Mouse (Mus musculus) bone marrow macrophage, adult 2 months (primary cell): Measurements from ENCODE around the gene Ppfia4. TPM values are rescaled to one million over a fixed set of nuclear protein-coding genes. Genes with fewer than 3 reads are reported as not detected.

Experiments
- H3K27ac ChIP-seq: 2 replicates; pipeline ENCODE4 v1.5.1; 2012; ENCODE audit warnings: low read depth, low read length; ENCODE audit not compliant: insufficient read depth
- H3K4me1 ChIP-seq: 2 replicates; pipeline ENCODE4 v1.6.1; 2012; ENCODE audit warnings: low read length; ENCODE audit not compliant: control insufficient read depth, insufficient read depth
- H3K4me3 ChIP-seq: 2 replicates; pipeline ENCODE4 v1.5.1; 2012; ENCODE audit warnings: mild to moderate bottlenecking, low read length, moderate library complexity; ENCODE audit not compliant: insufficient read depth
- CTCF ChIP-seq: IDR thresholded peaks from 2 replicates; pipeline ENCODE4 v1.5.1; 2012; ENCODE audit warnings: low read depth, mild to moderate bottlenecking, low read length, moderate library complexity
- POLR2A ChIP-seq: IDR thresholded peaks from 2 replicates; pipeline ENCODE4 v1.6.1; 2012; ENCODE audit warnings: mild to moderate bottlenecking, low read depth, low read length, borderline replicate concordance
- polyA plus RNA-seq: library from polyadenylated mRNA; stranded (reverse); fragments of >200 nt; gene quantifications from 2 replicates; pipeline ENCODE4 v1.2.4, GENCODE M21; 2012; ENCODE audit not compliant: missing spikeins, insufficient read depth, insufficient read length

The Ppfia4 gene
- polyA plus RNA-seq, 1 experiment: 32.9 TPM

DNA sequence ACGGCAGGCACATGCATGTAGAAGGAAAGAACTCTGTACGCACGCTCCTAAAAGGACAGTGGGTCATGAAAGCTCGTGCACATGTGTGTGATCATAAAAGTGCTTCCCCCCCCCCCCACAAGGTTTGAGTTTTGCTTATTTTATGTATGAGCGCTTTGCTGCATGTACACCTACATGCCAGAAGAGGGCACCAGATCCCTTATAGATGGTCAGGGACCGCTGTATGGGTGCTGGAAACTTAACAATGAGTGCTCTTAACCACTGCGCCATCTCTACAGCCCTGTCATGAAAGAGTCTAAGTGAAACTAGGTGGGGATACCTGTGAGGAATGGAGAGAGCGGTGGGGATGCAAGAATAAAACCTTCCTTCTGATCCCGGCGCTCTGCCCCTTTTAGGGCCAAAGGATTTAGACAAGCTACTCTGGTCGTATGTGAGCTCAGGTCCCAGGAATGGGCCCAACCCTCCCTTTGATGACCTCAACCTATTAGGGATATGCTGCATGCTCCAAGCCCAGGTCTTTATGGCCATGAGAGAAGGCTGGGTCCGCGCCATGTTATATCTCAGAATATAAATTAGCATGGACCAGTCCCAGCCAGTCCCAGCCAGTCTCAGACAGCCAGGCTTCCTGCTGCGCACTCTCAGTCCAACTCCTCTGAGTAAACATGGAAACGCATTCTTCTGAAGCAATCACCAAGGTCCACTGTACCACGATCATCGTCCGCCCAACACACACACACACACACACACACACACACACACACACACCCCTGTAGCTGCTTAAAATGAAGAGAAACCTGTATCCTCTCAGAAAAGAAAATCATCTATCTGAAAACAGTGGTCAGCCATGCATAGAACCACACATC lies 7.3 kb upstream of the Ppfia4 start:
- TF ChIP-seq CTCF (no peak), POLR2A (no peak)
- Histone ChIP-seq H3K27ac (no peak overlapping the region), H3K4me1 (no peaks in the 10 kb centered on the region), H3K4me3 (no peak overlapping the region)

DNA sequence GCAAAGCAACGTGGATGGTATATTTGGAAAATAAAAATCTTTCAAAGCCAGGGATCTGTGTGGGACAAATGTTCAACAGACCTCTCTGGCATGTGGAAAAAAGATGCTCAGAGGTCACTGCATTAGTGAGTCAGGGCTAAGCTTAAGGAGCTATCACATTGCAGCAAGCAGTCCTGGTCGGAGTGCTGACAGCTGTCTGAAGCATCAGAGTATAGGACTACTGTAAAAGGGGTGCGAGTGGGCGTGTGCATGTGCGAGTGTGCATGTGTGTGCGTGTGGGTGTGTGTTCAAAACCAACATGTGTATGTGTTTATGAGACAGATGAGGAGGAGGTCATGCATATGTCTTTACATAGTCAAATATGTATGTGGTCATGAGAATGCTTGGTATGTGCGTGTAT lies 6.4 kb upstream of the Ppfia4 start:
- H3K4me1 ChIP-seq: no peaks in the 10 kb centered on the region
- H3K4me3 ChIP-seq: no peak overlapping the region
- no peak overlapping the region for H3K27ac ChIP-seq
- TF ChIP-seq POLR2A: no peak
- TF ChIP-seq CTCF: no peak

DNA sequence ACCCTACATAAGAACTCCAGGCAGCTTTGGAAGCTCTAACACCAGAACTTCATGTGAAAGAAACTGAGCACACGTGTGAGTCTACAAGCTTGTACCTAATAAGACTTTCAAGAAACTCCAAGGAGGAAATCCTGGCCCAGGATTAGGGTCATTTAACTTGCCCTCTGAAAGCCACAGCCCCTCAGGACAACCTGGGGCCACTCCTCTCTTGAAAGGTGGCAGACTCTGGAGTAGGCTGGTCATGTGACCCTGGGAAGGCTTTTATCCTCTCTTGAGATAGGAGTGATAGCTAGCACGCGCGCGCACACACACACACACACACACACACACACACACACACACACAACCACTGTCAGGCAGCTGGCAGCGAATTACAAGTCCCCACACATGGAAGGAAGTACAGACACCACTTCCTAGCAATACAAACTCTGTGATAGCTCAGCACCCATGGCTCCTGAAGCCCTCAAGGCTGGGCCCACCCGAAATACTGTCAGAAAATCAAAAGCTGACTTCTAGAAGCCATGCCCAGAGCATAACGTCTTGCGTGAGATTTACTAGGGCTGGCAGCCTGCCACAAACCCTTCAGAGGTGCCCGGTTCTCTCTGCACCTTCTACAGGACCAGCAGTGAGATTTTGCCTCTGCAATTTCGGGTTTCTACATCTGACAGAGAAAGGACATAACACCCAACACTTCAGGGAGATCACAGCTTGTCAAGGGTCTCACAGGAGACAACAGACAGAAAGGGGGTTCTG lies 4.4 kb upstream of the Ppfia4 start:
- Histone ChIP-seq H3K27ac (no peak overlapping the region), H3K4me3 (no peak overlapping the region), H3K4me1 (peaks cover 12% of the 10 kb centered on the region)
- TF ChIP-seq POLR2A: no peak
- TF ChIP-seq CTCF: no peak

DNA sequence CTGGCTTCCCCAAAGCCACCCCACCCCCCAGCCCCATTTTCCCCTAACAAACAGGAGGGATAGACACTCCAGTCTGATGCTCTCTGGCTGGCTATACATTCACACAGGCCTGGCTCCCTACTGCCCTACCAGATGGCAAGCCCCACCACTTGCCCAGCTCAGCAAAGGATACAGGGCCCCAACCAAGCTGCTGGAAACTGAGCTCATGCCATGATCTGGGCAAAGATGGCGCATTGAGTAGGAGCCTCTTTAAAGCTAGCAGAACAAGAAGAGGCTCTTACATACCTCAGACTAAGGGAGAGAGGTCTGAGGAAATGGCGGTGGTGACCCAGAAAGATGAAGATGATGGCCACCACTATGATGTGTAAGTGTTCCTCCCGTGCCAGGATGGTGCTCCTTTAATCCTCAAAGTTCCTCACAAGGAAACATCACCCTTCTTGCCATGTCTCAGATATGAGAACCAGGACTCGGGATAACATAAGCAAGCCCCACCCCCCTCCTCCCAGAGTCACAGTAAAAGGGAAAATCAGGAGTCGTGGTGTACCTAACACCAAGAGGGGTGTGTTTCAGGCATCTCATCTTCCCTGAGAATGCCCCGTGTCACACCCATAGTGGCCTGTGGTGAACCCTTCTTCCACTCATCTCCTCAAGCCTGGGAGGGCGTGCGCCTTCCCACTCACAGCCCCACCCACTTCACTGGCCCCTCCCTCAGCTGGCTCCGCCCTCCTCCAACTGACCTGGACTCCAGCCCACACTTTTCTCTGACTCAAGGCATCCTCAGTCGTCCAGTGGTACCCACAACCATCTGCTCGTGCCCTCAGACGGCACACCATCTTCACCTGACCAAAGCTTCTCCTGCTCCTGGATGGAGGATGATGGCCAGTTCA lies 3.4 kb upstream of the Ppfia4 start:
- TF ChIP-seq POLR2A (no peak), CTCF (no peak)
- no peak overlapping the region for H3K27ac ChIP-seq
- H3K4me1 ChIP-seq: peaks cover 12% of the 10 kb centered on the region
- H3K4me3 ChIP-seq: no peak overlapping the region

DNA sequence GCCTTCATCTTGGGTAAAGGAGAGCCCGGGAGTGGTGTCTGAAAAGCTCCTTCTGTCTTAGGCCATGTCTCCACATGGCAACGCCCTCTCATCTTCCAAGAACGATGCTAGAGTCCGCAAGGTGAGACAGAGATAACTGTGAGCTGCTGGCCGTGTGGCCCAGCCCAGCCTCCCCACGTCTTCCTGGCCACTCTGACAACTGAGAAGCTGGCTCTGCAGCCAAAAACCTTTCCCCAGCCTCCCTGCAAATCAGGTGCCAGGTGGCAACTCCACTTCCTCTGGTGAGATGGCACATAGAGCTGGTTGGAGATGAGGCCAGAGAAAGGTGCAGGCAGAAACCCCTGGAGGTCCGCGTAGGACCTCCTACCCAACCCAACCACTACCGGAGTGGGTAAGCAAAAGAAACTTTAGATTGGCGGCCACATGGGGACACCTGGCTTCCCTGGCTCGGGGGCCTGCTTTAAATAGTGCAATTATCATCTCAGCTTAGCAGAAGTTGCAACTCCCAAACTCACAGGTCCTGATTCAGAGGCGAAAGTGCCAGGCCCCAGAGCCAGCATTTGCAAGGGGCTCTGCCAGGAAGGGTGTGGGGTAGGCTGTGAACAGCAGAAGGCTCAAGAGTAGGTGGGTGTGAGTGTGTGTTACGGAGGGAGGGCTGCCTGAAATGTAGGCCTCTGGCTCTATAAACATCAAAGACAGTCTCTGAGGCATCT lies 2.6 kb upstream of the Ppfia4 start:
- H3K4me1 ChIP-seq: peaks cover 12% of the 10 kb centered on the region

DNA sequence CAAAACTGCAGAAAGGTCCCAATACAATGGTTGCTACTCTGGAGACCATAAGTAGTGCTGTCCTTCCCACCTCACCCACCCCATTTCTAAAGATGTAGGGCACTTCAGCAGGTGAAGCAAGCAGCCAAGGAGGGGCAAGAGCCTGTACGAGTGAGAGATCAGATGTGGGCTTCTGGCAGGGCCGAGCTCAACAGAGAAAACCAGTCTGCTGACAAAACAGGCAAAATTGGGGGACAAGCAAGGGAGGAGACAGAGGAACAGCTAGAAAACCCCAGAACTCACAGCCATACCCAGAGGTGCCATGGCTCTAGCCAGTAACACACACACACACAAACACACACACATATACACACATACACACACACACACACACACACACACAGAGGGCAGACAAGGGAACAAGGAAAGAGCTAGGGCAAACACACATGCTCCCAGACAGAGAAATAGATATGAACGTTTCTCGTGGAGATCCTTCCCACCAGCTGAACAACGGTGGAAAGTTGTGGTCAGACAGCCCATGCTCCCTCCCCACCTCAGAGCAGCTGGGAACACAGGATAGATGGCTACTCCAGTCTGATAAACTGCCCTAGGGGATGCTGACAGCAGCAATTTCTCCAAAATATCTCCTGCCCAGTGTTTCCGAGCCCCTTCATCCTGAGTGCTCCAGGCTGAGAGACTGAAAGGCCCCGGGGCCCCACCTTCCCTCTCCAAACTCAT lies 1.5 kb upstream of the Ppfia4 start:
- Histone ChIP-seq H3K27ac (no peak overlapping the region), H3K4me1 (peaks cover 12% of the 10 kb centered on the region), H3K4me3 (no peak overlapping the region)
- TF ChIP-seq POLR2A: no peak
- TF ChIP-seq CTCF: no peak

More for the DNA sequence above, 2.6 kb upstream of the Ppfia4 start:
- TF ChIP-seq CTCF (no peak), POLR2A (no peak)
- no peak overlapping the region for H3K27ac ChIP-seq
- no peak overlapping the region for H3K4me3 ChIP-seq

DNA sequence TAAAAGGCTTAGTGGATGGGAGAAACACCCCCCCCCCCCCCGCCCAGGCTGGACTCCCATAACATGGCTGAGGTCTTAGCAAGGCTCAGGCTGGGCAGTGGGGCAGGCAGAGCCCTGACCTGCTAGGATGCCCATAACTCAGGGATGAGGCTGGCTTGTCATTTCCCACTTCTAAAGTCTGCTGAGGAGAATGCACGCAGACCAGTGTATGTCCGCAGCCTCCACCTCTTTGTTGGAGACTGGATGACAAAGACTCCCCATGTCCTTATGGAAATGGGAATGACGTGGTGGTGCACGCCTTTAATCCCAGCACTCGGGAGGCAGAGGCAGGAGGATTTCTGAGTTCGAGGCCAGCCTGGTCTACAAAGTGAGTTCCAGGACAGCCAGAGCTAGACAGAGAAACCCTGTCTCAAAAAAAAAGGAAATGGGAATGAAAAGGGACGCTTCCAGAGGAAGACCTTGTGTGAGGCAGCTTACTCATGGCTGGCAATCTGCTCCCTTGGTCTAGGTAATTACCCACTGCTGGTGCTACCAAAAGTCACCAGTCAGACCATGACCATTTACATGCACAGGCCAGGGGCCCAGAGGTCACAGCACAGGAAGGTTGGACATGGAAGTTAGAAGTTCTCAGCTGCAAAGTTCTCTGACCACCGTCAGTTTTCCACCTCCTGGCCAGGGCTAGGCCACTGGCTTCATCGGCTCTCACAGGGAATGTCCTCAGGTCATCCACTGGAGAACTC lies 813 bp upstream of the Ppfia4 start:
- Histone ChIP-seq H3K27ac (no peak overlapping the region), H3K4me3 (no peak overlapping the region), H3K4me1 (peaks cover 12% of the 10 kb centered on the region)
- no peak for TF ChIP-seq POLR2A
- no peak for TF ChIP-seq CTCF

DNA sequence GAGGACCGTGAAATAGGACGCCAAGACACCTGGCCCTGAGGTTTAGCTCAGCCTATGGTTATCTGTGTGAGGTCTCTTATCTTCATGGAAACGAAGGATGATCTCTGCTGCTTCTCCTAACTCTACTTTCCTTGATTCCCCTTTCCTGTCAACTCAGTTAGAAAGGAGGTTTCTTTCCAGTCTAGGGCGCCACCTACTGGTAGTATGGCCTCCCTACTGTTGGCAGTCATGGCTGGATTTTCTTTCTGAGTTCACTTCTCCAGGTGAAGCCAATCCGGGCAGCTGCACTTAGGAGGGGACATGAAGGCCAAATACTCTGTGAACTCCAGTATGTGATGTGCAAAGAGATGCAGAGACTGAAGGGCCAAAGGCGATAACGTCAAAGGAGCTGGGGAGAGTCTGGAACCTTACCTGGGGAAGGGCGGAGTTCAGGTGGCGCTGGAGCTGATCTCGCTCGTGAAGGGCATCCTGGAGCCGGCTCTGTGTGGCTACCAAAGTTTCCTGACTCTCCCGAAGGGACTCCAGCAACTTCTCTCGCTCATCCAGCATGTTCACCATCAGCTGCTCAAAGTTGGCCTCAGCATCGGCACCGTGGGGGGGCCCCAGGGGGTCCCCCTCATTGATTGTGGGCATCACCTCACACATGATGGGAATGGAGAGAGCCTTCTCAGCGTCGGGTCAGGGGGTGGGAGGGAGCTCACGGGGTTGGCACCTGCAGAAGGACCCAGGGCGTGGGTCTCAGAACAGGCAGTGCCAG lies 671 bp downstream of the Ppfia4 start:
- Histone ChIP-seq H3K27ac (peak overlapping the region; percentile 41), H3K4me3 (peak overlapping the region; percentile 36), H3K4me1 (peaks cover 12% of the 10 kb centered on the region)
- no peak for TF ChIP-seq POLR2A
- TF ChIP-seq CTCF: peak; percentile 33; the same call in 1 of the 2 replicates
